Mouse (Mus musculus): ENCODE results near the gene Hoxb7. TPM values are rescaled to one million over a fixed set of nuclear protein-coding genes. Genes with fewer than 3 reads are reported as not detected.

Gene Hoxb7
- polyA plus RNA-seq, 1 experiment from 2014 or later, result 0.18 TPM

GRCm38 (mm10) chr11:96291681-96292564 lies 5.5 kb downstream of the Hoxb7 start, which contains the start of gene Hoxb6:
TSS of gene Hoxb6 (plus strand) at chr11:96292476.
- H3K4me3 ChIP-seq, result no peak within 1 kb of the TSS
- WGBS (ENCODE audit: insufficient replicate concordance), result 8% methylated on average over 21 of the region's 22 CpGs
- H3K9ac ChIP-seq, result no peak within 1 kb of the TSS
- H3K36me3 ChIP-seq, result no peaks in the 10 kb centered on the region
- peaks cover 99% of the 10 kb centered on the region for H3K27me3 ChIP-seq (replicated peaks)
- H3K27ac ChIP-seq, result no peak within 1 kb of the TSS
- no peaks in the 10 kb centered on the region for H3K9me3 ChIP-seq (replicated peaks)
- no peak for ATAC-seq
- H3K4me1 ChIP-seq, result peaks cover 11% of the 10 kb centered on the region; the same call in 1 of the 2 replicates
- no peak within 1 kb of the TSS for H3K4me2 ChIP-seq

- Histone ChIP-seq H3K27ac (no peak overlapping the region), H3K4me3 (no peak overlapping the region), H3K27me3 (replicated peaks) (peaks cover 99% of the 10 kb centered on the region), H3K9ac (no peak overlapping the region), H3K4me1 (peaks cover 9% of the 10 kb centered on the region; the same call in 1 of the 2 replicates), H3K9me3 (replicated peaks) (no peaks in the 10 kb centered on the region), H3K36me3 (no peaks in the 10 kb centered on the region), H3K4me2 (no peak overlapping the region)
- ATAC-seq, result no peak
- WGBS (ENCODE audit: insufficient replicate concordance), result 2% methylated on average over 12 of the region's 12 CpGs
Measured at GRCm38 (mm10) chr11:96292565-96293301, 6.3 kb downstream of the Hoxb7 start.

- peaks cover 9% of the 10 kb centered on the region; the same call in 1 of the 2 replicates for H3K4me1 ChIP-seq
- 2% methylated on average over 22 of the region's 22 CpGs for whole genome bisulfite sequencing (ENCODE audit: insufficient replicate concordance)
- no peak overlapping the region for H3K9ac ChIP-seq
- H3K27ac ChIP-seq, result no peak overlapping the region
- no peaks in the 10 kb centered on the region for H3K36me3 ChIP-seq
- no peak overlapping the region for H3K4me2 ChIP-seq
- peaks cover 99% of the 10 kb centered on the region for H3K27me3 ChIP-seq (replicated peaks)
- H3K9me3 ChIP-seq (replicated peaks), result no peaks in the 10 kb centered on the region
- H3K4me3 ChIP-seq, result no peak overlapping the region
- ATAC-seq, result no peak
Measured at GRCm38 (mm10) chr11:96293302-96293921, 7.0 kb downstream of the Hoxb7 start.

GRCm38 (mm10) chr11:96294245-96295091 lies 8.0 kb downstream of the Hoxb7 start:
- Histone ChIP-seq H3K9ac (no peak overlapping the region), H3K36me3 (no peaks in the 10 kb centered on the region), H3K4me1 (peaks cover 9% of the 10 kb centered on the region; the same call in 1 of the 2 replicates), H3K4me3 (no peak overlapping the region), H3K27ac (no peak overlapping the region), H3K27me3 (replicated peaks) (peaks cover 99% of the 10 kb centered on the region), H3K9me3 (replicated peaks) (no peaks in the 10 kb centered on the region), H3K4me2 (no peak overlapping the region)
- ATAC-seq, result no peak
- under 1% methylated on average over 32 of the region's 32 CpGs for WGBS (ENCODE audit: insufficient replicate concordance)

GRCm38 (mm10) chr11:96295092-96295835 lies 8.8 kb downstream of the Hoxb7 start:
- no peak for ATAC-seq
- Histone ChIP-seq H3K9me3 (replicated peaks) (no peaks in the 10 kb centered on the region), H3K27me3 (replicated peaks) (peaks cover 99% of the 10 kb centered on the region), H3K4me2 (no peak overlapping the region), H3K4me3 (no peak overlapping the region), H3K9ac (no peak overlapping the region), H3K4me1 (peaks cover 10% of the 10 kb centered on the region; the same call in 1 of the 2 replicates), H3K36me3 (no peaks in the 10 kb centered on the region), H3K27ac (no peak overlapping the region)
- WGBS (ENCODE audit: insufficient replicate concordance), result 1% methylated on average over 30 of the region's 30 CpGs

GRCm38 (mm10) chr11:96296997-96297396 lies 10.6 kb downstream of the Hoxb7 start:
- H3K4me1 ChIP-seq, result peaks cover 13% of the 10 kb centered on the region; the same call in 1 of the 2 replicates

DNA sequence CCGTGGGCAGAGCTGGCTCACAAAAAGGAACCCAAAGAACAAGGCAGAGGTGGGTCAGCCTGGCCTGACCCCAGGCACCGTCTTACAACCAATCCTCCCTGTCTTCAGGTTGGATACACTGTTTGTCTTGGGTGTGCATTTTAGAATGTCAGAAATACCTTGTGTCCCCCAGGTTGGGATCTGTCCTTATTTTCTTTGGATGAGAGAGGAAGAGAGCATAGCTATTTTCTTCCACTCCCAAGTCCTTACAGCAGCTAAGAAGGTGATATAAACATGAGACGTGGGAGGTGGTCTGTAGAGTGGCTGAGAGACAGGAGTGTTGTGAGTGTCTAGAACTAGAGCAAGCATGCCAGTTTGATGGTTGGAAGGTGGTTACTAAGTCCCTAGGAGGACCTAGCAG lies 11.0 kb downstream of the Hoxb7 start:
- no peak overlapping the region for H3K9ac ChIP-seq
- no peaks in the 10 kb centered on the region for H3K36me3 ChIP-seq
- ATAC-seq, result no peak
- peaks cover 100% of the 10 kb centered on the region for H3K27me3 ChIP-seq (replicated peaks)
- H3K9me3 ChIP-seq (replicated peaks), result no peaks in the 10 kb centered on the region
- peaks cover 13% of the 10 kb centered on the region; the same call in 1 of the 2 replicates for H3K4me1 ChIP-seq
- H3K4me3 ChIP-seq, result no peak overlapping the region
- WGBS (ENCODE audit: insufficient replicate concordance), result 28% methylated on average over 3 of the region's 3 CpGs
- H3K27ac ChIP-seq, result no peak overlapping the region
- H3K4me2 ChIP-seq, result no peak overlapping the region

More at GRCm38 (mm10) chr11:96296997-96297396, 10.6 kb downstream of the Hoxb7 start:
- H3K27ac ChIP-seq, result no peak overlapping the region
- no peak overlapping the region for H3K4me2 ChIP-seq
- ATAC-seq, result no peak
- no peaks in the 10 kb centered on the region for H3K36me3 ChIP-seq
- peaks cover 100% of the 10 kb centered on the region for H3K27me3 ChIP-seq (replicated peaks)
- no peak overlapping the region for H3K9ac ChIP-seq
- WGBS (ENCODE audit: insufficient replicate concordance), result 17% methylated on average over 2 of the region's 2 CpGs
- no peaks in the 10 kb centered on the region for H3K9me3 ChIP-seq (replicated peaks)
- H3K4me3 ChIP-seq, result no peak overlapping the region

GRCm38 (mm10) chr11:96297968-96298635 lies 11.7 kb downstream of the Hoxb7 start:
- ATAC-seq, result no peak
- Histone ChIP-seq H3K4me3 (no peak overlapping the region), H3K4me1 (peaks cover 13% of the 10 kb centered on the region; the same call in 1 of the 2 replicates), H3K9ac (no peak overlapping the region), H3K27ac (no peak overlapping the region), H3K4me2 (no peak overlapping the region), H3K27me3 (replicated peaks) (peaks cover 100% of the 10 kb centered on the region), H3K36me3 (no peaks in the 10 kb centered on the region), H3K9me3 (replicated peaks) (no peaks in the 10 kb centered on the region)
- WGBS (ENCODE audit: insufficient replicate concordance), result 22% methylated on average over 11 of the region's 11 CpGs

DNA sequence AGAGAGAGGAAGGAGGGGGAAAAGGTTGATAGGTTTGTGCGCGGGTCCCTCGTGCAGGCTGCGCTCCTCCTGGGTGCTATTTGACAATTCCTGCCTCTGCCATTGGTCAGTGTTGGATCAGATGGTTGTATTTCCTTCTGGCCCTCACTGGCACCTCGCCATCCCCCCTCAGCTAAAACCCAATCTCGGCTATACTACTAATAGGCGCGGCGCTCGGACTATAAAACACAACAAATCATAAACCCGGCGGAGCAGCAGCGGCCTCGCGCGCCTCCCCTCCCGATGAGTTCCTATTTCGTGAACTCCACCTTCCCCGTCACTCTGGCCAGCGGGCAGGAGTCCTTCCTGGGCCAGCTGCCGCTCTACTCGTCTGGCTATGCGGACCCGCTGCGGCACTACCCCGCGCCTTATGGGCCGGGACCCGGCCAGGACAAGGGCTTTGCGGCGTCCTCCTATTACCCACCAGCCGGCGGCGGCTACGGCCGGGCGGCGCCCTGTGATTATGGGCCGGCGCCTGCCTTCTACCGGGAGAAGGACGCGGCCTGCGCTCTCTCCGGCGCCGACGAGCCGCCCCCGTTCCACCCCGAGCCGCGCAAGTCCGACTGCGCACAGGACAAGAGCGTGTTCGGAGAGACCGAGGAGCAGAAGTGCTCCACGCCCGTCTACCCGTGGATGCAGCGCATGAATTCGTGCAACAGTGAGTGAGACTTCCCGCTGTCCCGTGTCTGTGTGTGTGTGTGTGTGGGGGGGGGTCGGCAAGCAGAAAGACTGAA lies 12.7 kb downstream of the Hoxb7 start:
- H3K27ac ChIP-seq, result no peak overlapping the region
- 2% methylated on average over 65 of the region's 66 CpGs for WGBS (ENCODE audit: insufficient replicate concordance)
- H3K4me1 ChIP-seq, result peaks cover 14% of the 10 kb centered on the region; the same call in 1 of the 2 replicates
- peak overlapping the region; percentile 52 for H3K4me2 ChIP-seq
- no peaks in the 10 kb centered on the region for H3K36me3 ChIP-seq
- H3K9me3 ChIP-seq (replicated peaks), result no peaks in the 10 kb centered on the region
- no peak overlapping the region for H3K9ac ChIP-seq
- ATAC-seq, result no peak
- H3K4me3 ChIP-seq, result peak overlapping the region; percentile 25
- H3K27me3 ChIP-seq (replicated peaks), result peaks cover 100% of the 10 kb centered on the region

DNA sequence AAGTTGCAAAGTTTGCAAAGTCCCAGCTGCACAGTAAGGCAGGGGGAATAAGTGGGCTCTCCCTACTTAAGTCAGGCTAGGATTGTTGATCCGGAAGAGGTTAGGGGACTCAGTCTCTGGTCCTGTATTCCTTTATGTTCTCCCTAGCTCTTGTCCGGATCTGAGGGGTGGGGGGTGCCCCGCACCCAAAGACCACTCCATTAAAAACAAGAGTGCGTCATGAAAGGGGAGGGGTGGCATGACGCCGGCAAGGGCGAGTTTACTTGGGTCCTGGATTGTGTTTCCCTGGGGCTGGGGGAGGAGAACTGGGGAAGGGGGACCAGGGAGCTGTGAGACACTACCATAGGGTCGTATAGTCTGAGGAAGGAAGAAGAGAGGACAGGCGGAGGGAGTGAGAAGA lies 13.4 kb downstream of the Hoxb7 start:
- ATAC-seq, result no peak
- Histone ChIP-seq H3K27me3 (replicated peaks) (peaks cover 100% of the 10 kb centered on the region), H3K4me2 (peak overlapping the region; percentile 52; the same call in 1 of the 2 replicates), H3K9ac (no peak overlapping the region), H3K9me3 (replicated peaks) (no peaks in the 10 kb centered on the region), H3K27ac (no peak overlapping the region), H3K4me3 (no peak overlapping the region), H3K36me3 (no peaks in the 10 kb centered on the region), H3K4me1 (0 out of 2 replicates have a peak, but pooled peaks cover 10% of the 10 kb centered on the region)
- 1% methylated on average over 9 of the region's 9 CpGs for WGBS (ENCODE audit: insufficient replicate concordance)

Measured in liver, embryonic 12.5 days (tissue).